Mouse (Mus musculus) 3T3-L1 (cell line): ENCODE data around the gene Auts2.

Experiments
- DNase-seq: peaks from one replicate; pipeline ENCODE4 v3.0.0-alpha.2; 2015; ENCODE audit warnings: low read depth, low spot score

Auts2 gene

DNA sequence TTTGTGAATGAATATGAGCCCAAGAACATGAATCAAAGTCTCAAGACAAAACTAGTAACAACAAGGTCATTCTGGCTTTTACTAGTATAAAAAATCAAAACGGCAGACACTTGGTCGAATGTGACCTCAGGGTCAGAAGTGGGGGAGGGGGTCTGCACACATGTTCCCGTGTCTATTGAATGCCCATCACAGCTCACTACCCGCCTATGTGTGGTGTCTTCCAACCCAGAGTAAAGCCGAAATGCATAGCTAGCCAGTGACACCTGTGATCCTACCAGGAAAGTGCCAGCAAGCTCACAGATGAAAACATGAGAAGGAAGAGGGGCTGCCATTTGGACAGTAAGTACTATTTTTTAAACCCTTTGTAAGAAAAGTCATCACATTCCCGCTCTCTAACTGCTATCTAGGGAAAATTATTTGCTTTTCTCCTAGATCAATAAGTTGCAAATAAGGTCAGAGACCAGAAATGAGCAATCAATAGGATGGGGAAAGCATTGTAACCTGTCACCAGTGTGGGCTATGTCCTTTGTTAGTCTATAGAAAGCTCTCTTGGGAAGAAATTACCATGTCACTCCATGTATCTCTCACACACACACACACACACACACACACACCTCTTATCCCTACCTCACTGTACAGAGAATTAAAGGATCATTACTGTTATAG is 94.6 kb downstream of the Auts2 start:
- DNase-seq = no peak

GRCm38 (mm10) chr5:132445213-132445954 is 97.8 kb downstream of the Auts2 start:
- DNase-seq = no peak

GRCm38 (mm10) chr5:132442948-132443347 is 100.2 kb downstream of the Auts2 start:
- no peak for DNase-seq

DNA sequence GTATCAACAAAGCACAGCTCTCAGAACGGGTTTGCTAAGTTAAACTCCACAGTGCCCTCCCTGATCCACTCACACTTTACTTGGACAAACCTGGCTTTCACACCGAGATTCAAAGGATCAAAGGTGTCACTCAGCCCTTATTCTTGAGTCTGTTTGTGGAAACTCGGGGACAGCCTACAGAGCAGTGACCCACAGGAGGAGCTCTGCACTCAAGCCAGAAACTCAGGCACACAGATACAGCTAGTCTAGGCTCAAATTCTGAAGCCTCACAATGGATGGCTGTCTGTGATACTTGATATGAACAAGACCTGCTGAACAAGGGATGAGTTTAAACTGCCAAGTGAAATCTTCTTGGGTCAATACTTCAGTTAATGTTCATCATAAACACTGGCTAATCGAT is 104.7 kb downstream of the Auts2 start:
- no peak for DNase-seq

GRCm38 (mm10) chr5:132437994-132438393 is 105.2 kb downstream of the Auts2 start:
- DNase-seq = no peak

DNA sequence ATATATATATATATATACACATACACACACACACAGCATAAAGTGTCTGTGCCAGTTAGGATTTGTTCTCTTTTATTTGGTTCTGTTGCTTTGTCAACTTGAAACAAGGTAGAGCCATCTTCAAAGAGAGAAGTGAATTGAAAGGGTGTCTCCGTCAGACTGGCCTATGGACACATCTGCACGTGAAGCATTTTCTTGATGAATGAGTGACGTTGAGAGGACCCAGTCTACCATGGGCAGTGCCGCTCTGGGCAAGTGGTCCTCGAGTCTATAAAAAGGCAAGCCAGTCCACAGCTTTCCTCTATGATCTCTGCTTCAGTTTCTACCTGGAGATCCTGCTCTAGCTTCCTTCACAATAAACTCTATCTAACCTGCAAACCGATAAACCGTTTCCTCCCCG is 105.7 kb downstream of the Auts2 start:
- DNase-seq = no peak

GRCm38 (mm10) chr5:132436901-132437300 is 106.2 kb downstream of the Auts2 start:
- DNase-seq = peak; percentile 9

DNA sequence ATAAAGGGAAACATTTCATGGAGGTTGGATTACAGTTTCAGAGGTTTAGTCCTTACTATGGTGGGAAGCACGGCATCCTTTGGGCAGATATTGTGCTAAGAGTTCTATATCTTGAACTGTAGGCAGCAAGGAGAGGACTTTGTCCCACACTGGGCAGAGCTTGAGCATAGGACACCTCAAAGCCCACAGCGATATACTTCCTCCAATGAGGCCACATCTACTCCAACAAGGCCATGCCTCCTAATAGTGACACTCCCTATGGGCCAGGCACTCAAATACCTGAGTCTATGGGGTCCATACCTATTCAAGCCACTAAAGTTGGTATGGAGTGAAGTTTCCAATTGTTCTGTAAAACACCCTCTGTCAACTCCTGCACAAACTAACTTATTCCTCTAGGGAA is 106.7 kb downstream of the Auts2 start:
- no peak for DNase-seq

- no peak for DNase-seq
Observed at GRCm38 (mm10) chr5:132435401-132435800, 107.7 kb downstream of the Auts2 start.

GRCm38 (mm10) chr5:132433377-132434115 is 109.6 kb downstream of the Auts2 start:
- no peak for DNase-seq

- DNase-seq = no peak
Observed at GRCm38 (mm10) chr5:132429363-132429762, 113.8 kb downstream of the Auts2 start.

DNA sequence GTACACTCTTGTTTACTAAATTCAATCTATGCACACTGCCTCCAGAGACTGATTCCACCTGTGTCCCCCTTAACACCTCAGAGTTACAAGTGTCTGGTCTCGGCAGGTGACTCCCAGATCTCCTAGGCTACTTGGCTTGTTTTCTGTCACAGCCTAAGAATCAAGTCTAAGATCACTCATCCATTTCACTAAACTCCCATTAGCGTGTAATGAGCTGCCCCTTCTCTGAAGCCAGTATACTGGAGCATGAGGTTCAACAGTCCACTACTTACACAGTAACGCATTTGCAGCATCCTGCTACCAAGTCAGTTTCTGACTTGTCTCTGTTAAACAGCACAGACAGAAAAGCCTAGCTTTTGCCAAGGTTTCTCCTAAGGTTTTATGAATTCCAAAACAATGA is 116.8 kb downstream of the Auts2 start:
- no peak for DNase-seq

- no peak for DNase-seq
Observed at GRCm38 (mm10) chr5:132425792-132426309, 117.3 kb downstream of the Auts2 start.

DNA sequence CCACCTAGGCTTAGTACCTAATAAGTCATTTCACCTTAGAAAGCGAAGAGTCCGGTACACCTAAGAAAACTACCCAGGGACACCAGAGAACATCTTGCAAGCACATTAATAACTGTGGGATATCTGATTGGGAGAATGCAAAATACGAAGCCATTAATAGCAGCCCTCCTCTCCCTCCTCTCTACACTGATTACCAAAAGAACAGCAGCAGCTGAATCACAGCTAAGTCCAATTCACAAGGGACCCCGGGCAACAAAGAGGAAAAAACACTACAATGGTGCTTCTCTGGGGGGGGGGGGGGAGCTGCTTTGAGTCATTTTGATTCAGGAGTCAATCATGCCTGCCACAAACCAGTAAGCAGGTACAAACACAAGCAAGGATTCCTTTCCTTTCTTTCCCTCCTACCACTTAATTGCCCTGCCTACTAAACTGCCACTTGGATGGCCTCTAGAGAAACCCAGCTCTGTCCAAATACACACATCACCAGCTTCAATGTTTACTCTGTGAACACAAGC is 132.7 kb downstream of the Auts2 start:
- no peak for DNase-seq

DNA sequence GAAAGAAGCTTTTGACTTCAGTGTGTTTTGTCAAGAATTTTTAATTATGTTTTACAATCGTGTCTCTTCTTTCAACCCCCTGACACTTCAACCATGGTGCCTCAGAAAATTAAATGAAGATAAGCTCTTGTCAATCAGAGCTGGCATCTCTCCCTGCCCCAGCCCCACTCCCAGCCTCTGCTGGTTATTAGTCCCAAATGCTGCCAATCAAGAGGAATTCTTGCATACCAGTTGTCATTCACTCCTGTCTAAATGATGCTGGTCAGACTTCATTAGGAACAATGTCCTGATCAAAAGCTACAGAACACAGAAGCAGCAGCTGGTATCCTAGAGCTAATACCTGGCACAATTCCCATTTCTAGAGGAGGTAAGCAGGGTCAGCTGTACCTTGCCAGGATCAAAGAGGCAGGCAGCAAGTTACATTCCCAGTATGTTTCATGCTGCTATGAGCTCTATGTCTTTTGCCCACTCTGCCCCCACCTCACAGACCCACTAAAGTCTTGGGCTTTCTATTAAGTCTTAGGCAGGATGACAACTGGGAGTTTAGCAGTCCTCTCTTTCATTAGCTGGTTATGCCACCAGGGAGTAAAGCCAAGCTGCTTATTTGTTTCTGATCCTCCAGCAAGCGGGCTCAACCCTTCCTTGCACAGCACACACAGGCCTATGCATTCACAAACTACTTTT is 134.1 kb downstream of the Auts2 start:
- no peak for DNase-seq

GRCm38 (mm10) chr5:132400556-132400955 is 142.6 kb downstream of the Auts2 start:
- DNase-seq = no peak

GRCm38 (mm10) chr5:132399486-132399885 is 143.7 kb downstream of the Auts2 start:
- no peak for DNase-seq

GRCm38 (mm10) chr5:132395922-132396321 is 147.2 kb downstream of the Auts2 start:
- DNase-seq = no peak

GRCm38 (mm10) chr5:132394800-132395575 is 148.2 kb downstream of the Auts2 start:
- DNase-seq = no peak

DNA sequence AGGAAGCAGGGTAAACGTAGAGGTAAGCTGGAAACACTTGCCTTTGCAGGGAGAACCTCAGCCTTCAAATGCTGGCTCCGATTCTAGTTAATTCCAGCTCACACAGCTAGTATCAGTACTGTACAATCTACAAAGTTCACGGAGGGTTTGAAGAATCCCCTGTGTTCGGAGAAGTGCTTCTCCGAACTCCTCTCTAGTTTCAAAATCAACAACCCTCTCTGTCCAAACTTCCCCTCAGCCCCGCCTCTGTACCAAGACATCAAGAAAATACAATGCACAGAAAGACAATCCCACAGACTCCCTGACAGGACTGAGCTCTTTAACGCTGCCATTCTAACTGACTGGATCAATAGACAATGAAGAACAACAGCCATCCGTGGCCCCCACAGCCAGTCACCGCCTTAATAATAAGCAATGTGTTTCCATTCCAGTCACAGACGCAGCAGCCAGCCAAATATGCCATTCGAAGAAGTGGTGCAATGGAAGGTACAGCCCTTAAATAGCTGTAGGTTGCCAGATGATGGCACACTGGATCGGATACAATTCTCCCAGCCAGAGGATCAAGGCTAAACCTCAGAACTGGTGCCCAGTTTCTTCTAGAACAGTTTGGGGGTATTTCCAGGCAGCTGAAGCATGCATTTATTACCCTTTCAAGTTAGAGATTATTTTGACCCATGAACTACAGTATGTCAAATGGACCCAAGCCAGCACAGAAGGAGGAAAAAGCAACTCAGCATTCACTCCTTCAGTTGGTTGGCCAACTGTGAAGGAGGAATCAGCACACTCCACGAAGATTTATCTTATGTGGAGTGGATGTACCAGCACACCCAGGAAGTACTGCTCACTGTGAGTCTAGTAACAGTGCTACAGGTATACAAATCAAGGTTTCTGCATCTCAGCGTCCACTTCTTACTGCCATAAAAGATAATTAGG is 151.0 kb downstream of the Auts2 start:
- DNase-seq = no peak
